Mouse (Mus musculus): ENCODE results near the gene Bcorl1. TPM values are rescaled to one million over a fixed set of nuclear protein-coding genes. Genes with fewer than 3 reads are reported as not detected.
"Not testable (repeated sequence)": the region's sequence is repeated elsewhere in the genome, so short reads cannot be mapped to it uniquely, and the experiment has no call there.

Gene Bcorl1
- polyA plus RNA-seq, 1 experiment from 2014 or later: 2.1 TPM

DNA sequence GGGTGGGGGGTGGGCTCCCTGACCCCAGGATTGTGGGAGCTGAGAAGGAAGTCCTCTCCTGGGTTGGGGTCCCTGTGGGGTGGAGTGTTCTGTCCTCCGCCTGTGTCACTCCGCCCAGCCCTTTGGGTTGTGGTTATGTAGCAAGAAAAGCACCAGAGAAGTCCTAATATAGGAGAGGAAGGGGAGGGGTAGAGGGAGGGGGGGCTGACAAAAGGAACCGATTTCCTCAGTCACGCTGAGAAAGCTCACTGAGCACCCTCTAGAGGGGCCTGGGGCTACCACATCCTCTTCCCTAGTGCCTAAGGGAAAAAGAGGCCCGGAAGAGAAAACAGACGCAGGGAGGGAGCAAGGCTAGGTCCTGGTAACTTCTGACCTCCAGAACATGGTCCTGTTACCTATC, 88.4 kb downstream of the Bcorl1 start:
- Histone ChIP-seq H3K4me1 (replicated peaks; ENCODE audit: control insufficient read depth, insufficient read depth) (no peaks in the 10 kb centered on the region), H3K27me3 (ENCODE audit: control insufficient read depth, insufficient read depth, low read length) (no peaks in the 10 kb centered on the region), H3K9me3 (ENCODE audit: control insufficient read depth, low read length) (no peaks in the 10 kb centered on the region), H3K4me2 (replicated peaks; ENCODE audit: low read depth) (no peak overlapping the region), H3K27ac (replicated peaks) (no peak overlapping the region), H3K4me3 (ENCODE audit: low read depth, low read length) (no peak overlapping the region), H3K9ac (ENCODE audit: low read length) (no peak overlapping the region), H3K36me3 (ENCODE audit: control insufficient read depth, insufficient read depth, low read length) (no peaks in the 10 kb centered on the region)
- DNase-seq (ENCODE audit: low spot score) (no peak), ATAC-seq (ENCODE audit: low FRiP score, low TSS enrichment) (no peak)
- 43% methylated on average over 6 of the region's 6 CpGs for WGBS
- peak; percentile 25 for TF ChIP-seq CTCF (IDR thresholded peaks at IDR 0.05; ENCODE audit: low read depth)
- no peak for TF ChIP-seq EP300 (optimal IDR thresholded peaks at IDR 0.05)

DNA sequence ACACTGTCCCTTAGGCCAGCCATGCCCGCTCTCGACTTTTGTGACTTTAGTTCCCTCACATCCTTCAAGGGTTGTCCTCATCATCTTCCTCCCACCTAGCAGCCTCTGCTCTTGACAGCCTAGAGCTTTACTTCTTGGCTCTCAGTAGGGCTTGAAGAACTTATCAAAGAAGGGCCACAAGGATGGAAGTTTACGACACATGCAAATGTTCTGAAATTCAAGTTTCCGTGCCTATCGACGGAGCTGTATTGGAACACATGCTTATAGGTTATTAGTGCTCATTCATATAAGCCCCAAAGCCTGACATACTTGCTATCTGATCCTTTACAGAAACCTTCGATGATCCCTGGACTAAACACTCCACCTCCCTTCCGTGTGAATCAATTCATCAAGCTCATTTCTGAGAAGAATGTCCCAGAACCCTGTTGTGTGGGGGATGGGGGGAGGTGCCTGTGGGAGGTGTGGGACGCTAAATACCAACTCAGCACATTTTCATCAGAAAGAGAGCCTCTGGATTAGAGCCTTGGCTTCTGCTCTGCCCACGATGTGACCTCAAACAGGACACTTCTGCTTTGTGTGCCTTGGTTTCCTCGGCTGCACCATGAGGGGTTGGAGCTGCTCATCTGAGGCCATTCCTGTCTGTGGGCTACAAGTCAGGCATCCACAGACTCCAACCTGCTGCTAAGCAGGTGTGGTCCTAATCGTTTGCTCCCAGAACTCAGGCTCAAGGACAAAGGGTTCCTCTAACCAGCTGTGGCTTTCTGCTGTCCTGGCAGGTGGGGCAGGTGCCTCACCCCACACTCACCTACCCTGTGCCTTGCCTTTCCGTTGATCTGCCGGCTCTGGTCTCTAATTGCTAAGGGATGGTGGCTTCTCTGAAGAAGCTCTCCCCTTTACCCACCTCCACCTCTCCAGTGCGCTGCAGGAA, 91.7 kb downstream of the Bcorl1 start:
- WGBS: 61% methylated on average over 15 of the region's 15 CpGs
- Histone ChIP-seq H3K4me2 (replicated peaks; ENCODE audit: low read depth) (no peak overlapping the region), H3K27me3 (ENCODE audit: control insufficient read depth, insufficient read depth, low read length) (no peaks in the 10 kb centered on the region), H3K9ac (ENCODE audit: low read length) (no peak overlapping the region), H3K36me3 (ENCODE audit: control insufficient read depth, insufficient read depth, low read length) (no peaks in the 10 kb centered on the region), H3K9me3 (ENCODE audit: control insufficient read depth, low read length) (no peaks in the 10 kb centered on the region), H3K4me3 (ENCODE audit: low read depth, low read length) (no peak overlapping the region), H3K27ac (replicated peaks) (no peak overlapping the region), H3K4me1 (replicated peaks; ENCODE audit: control insufficient read depth, insufficient read depth) (no peaks in the 10 kb centered on the region)
- ATAC-seq (ENCODE audit: low FRiP score, low TSS enrichment) (no peak), DNase-seq (ENCODE audit: low spot score) (no peak)
- no peak for TF ChIP-seq EP300 (optimal IDR thresholded peaks at IDR 0.05)
- TF ChIP-seq CTCF (IDR thresholded peaks at IDR 0.05; ENCODE audit: low read depth): no peak

GRCm38 (mm10) chrX:48433527-48433899, 92.4 kb downstream of the Bcorl1 start:
- H3K9ac ChIP-seq (ENCODE audit: low read length): no peak overlapping the region
- TF ChIP-seq EP300 (optimal IDR thresholded peaks at IDR 0.05) (no peak), CTCF (IDR thresholded peaks at IDR 0.05; ENCODE audit: low read depth) (no peak)
- no peak overlapping the region for H3K4me3 ChIP-seq (ENCODE audit: low read depth, low read length)
- no peaks in the 10 kb centered on the region for H3K27me3 ChIP-seq (ENCODE audit: control insufficient read depth, insufficient read depth, low read length)
- ATAC-seq (ENCODE audit: low FRiP score, low TSS enrichment): no peak
- no peaks in the 10 kb centered on the region for H3K36me3 ChIP-seq (ENCODE audit: control insufficient read depth, insufficient read depth, low read length)
- WGBS: 53% methylated on average over 6 of the region's 6 CpGs
- no peaks in the 10 kb centered on the region for H3K9me3 ChIP-seq (ENCODE audit: control insufficient read depth, low read length)
- no peak overlapping the region for H3K4me2 ChIP-seq (replicated peaks; ENCODE audit: low read depth)
- DNase-seq (ENCODE audit: low spot score): no peak
- H3K4me1 ChIP-seq (replicated peaks; ENCODE audit: control insufficient read depth, insufficient read depth): no peaks in the 10 kb centered on the region
- H3K27ac ChIP-seq (replicated peaks): no peak overlapping the region

- no peak overlapping the region for H3K9ac ChIP-seq (ENCODE audit: low read length)
- TF ChIP-seq EP300 (optimal IDR thresholded peaks at IDR 0.05): no peak
- no peak for TF ChIP-seq CTCF (IDR thresholded peaks at IDR 0.05; ENCODE audit: low read depth)
- no peak overlapping the region for H3K27ac ChIP-seq (replicated peaks)
- H3K9me3 ChIP-seq (ENCODE audit: control insufficient read depth, low read length): no peaks in the 10 kb centered on the region
- H3K27me3 ChIP-seq (ENCODE audit: control insufficient read depth, insufficient read depth, low read length): no peaks in the 10 kb centered on the region
- WGBS: 86% methylated on average over 1 of the region's 1 CpGs
- DNase-seq (ENCODE audit: low spot score): no peak
- H3K36me3 ChIP-seq (ENCODE audit: control insufficient read depth, insufficient read depth, low read length): no peaks in the 10 kb centered on the region
- H3K4me2 ChIP-seq (replicated peaks; ENCODE audit: low read depth): no peak overlapping the region
- H3K4me3 ChIP-seq (ENCODE audit: low read depth, low read length): no peak overlapping the region
- ATAC-seq (ENCODE audit: low FRiP score, low TSS enrichment): no peak
- no peaks in the 10 kb centered on the region for H3K4me1 ChIP-seq (replicated peaks; ENCODE audit: control insufficient read depth, insufficient read depth)
Observed at GRCm38 (mm10) chrX:48434251-48434650, 93.1 kb downstream of the Bcorl1 start.

- no peak overlapping the region for H3K9ac ChIP-seq (ENCODE audit: low read length)
- no peaks in the 10 kb centered on the region for H3K36me3 ChIP-seq (ENCODE audit: control insufficient read depth, insufficient read depth, low read length)
- H3K4me1 ChIP-seq (replicated peaks; ENCODE audit: control insufficient read depth, insufficient read depth): no peaks in the 10 kb centered on the region
- no peaks in the 10 kb centered on the region for H3K27me3 ChIP-seq (ENCODE audit: control insufficient read depth, insufficient read depth, low read length)
- H3K9me3 ChIP-seq (ENCODE audit: control insufficient read depth, low read length): no peaks in the 10 kb centered on the region
- no peak overlapping the region for H3K4me3 ChIP-seq (ENCODE audit: low read depth, low read length)
- H3K27ac ChIP-seq (replicated peaks): 0 out of 2 replicates have a peak overlapping the region, but pooled peaks have one; percentile 30
- TF ChIP-seq CTCF (IDR thresholded peaks at IDR 0.05; ENCODE audit: low read depth) (no peak), EP300 (optimal IDR thresholded peaks at IDR 0.05) (no peak)
- ATAC-seq (ENCODE audit: low FRiP score, low TSS enrichment): no peak
- H3K4me2 ChIP-seq (replicated peaks; ENCODE audit: low read depth): no peak overlapping the region
- no peak for DNase-seq (ENCODE audit: low spot score)
- 59% methylated on average over 9 of the region's 9 CpGs for WGBS
Observed at GRCm38 (mm10) chrX:48435477-48435900, 94.3 kb downstream of the Bcorl1 start.

DNA sequence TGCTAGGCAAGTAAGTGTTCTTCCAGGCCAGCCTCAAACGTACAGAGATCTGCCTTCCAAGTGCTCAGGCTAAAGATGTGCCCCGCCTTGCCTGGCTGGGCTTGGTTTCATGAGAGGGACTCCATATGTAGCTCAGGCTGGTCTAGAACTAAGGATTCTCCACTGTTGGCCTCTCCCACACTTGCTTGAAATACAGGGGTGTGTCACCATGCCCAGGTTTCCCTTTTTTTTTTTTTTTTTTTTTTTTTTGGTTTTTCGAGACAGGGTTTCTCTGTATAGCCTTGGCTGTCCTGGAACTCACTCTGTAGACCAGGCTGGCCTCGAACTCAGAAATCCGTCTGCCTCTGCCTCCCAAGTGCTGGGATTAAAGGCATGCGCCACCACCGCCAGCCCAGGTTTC, 94.9 kb downstream of the Bcorl1 start:
- H3K27me3 ChIP-seq (ENCODE audit: control insufficient read depth, insufficient read depth, low read length); H3K36me3 ChIP-seq (ENCODE audit: control insufficient read depth, insufficient read depth, low read length); H3K9me3 ChIP-seq (ENCODE audit: control insufficient read depth, low read length); H3K4me2 ChIP-seq (replicated peaks; ENCODE audit: low read depth); ATAC-seq (ENCODE audit: low FRiP score, low TSS enrichment); H3K9ac ChIP-seq (ENCODE audit: low read length); H3K4me1 ChIP-seq (replicated peaks; ENCODE audit: control insufficient read depth, insufficient read depth); H3K4me3 ChIP-seq (ENCODE audit: low read depth, low read length); DNase-seq (ENCODE audit: low spot score): not testable (repeated sequence)
- WGBS: 89% methylated on average over 5 of the region's 7 CpGs
- 0 out of 2 replicates have a peak overlapping the region, but pooled peaks have one; percentile 13 for H3K27ac ChIP-seq (replicated peaks)
